Mouse (Mus musculus) frontal cortex, postnatal 36 days (tissue): ENCODE results near the gene Cpsf2.
"Not testable (repeated sequence)": the region's sequence is repeated elsewhere in the genome, so short reads cannot be mapped to it uniquely, and the experiment has no call there.

Experiments used
- DNase-seq, 2 experiments: peaks; one replicate each; pipeline ENCODE4 v3.0.0; 2022; ENCODE audit warnings: low spot score in 2 of 2

Gene Cpsf2

DNA sequence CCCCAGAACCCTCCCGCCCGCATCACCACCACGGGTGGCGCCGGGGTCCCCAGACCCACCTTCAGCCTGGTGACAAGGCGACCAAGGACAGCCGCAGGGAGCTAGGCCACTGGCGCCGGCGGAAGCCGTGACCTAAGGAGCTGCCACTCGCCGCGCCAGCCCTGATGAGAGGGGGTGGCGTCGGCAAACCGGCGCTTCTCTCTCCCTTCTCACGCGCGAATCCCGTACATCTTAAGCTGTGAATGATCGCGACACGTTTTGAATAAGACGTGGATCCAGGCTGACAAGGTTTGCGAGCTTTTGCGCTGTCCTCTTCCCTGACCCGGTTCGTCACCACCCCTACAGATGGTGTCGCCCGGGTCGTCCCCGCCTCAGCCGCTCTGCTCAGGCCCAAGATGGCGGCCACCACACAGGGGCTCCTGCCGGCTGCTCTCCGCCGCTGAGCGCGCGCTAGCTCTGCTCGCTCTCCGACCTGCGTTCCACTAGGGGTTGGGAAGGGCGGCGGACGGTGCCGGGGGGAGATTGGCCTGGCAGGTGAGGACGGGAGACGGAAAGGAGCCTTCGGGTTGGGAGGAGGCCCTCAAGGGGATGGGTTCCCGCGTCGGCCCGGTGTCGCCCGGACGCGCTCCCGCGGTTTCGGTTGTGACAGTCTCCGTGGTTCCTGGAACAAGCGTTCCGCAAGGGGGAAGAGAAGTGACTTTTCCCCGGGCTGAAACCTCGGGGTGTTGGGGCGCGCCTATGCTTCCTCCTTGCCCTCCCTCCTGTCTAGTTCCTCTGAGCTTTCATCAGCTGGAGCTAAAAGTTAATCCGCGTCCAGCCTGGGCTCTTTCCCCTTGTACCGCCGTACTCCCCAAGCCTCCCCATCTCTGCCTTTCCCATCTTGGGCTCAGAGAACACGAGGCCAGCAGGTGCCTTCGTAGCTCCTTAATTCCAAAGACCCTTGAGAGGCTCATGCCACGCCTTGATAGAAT lies at the start of gene Cpsf2:
TSS of gene Cpsf2 (plus strand) at position 388 of the 971 bp plus-strand sequence.
- DNase-seq = peak; percentile 89 to 94

DNA sequence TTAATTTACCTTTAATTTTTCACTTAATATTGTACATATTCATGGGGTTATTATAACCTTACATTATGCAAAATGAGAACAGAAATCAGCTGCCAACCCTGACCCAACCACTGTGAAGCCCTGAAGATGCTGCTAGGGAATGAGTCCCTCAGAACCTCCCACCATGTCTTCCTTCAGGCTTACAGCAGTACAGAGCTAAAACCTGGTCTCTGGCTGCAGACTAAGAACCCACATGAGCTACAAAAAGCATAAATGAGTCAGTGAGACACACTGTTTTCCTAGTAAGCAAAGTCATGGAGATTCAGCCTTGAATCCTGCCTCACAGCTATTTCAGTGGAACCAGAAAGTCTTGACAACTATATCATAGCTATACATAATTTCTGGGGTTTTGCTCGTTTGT lies 47.4 kb upstream of the Cpsf2 start:
- no peak for DNase-seq

DNA sequence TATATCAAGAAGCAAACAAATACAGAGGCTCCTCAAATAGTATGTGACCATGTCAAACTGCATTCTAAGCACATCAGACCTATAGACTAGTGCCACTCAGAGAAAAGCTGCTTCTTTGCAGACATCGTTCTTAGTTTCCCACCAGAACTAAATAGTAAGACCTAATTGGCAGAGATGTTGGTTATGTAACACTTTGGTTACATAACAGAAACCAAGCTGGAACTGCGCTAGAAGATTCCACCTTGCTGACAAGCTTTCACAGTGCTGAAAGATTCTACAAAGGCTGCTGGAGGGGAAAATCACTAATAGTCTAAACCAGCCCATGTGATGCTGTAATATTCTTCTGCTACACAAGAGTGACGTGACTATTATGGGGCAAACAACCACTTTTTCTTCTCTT lies 40.6 kb upstream of the Cpsf2 start:
- DNase-seq = peak in 1 of 2 experiments; percentile 23

DNA sequence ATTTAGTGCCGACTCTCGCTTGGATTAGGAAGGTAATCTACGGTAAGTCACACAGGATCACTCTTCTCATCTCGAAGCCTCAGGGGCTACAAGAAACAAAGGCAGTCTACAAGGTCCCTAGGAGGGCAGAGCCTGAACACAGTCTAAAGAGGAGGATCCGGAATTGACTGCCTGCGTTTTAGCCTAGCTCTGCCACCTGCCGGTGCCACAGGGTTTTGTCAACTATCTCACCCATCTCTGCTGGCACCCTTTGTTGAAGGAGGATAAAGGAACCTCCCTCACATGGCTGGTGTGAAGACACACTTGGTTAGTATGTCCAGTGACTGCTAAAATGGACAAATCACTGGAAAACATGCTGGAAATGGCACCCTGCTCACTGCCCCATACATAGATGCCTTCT lies 38.2 kb upstream of the Cpsf2 start:
- DNase-seq = no peak

DNA sequence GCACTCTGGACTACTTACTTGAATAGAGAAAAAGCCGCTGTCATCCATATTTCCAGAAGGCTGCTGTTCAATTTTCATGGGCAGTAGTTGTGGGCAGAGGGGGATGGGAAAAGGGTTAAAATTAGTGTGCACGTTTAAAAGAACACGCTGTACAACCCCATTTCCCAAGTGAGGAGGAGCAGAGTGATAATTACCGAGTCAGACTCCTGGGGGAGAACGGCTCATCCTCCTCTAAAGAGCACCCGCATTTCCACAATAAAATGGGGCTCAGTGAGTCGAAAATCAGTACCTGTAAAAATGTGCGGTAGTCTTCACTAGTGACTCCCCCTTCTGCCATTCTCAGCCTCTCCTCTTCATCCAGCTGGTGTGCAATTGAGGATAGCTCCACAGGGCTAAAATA lies 27.8 kb upstream of the Cpsf2 start:
- peak in 1 of 2 experiments; percentile 11 for DNase-seq

DNA sequence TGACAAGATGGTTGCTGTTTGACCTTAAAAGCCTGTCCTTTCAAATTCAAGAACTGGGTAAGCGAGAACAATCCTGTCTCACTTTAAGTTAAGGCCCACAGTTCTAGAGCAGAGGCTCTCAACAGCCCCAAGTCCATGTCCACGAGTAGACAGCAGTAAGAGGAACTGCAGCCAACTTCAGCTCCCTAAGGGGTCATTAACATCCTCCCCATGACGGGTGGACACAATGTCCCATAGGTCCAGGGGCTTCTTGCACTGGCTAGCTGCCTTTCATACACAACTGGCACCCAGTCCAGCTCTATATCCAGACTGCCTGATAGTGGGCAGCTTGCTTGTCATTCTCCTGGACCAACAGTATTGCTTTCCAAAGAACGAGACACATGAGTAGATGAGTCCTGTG lies 27.0 kb upstream of the Cpsf2 start:
- DNase-seq = no peak

DNA sequence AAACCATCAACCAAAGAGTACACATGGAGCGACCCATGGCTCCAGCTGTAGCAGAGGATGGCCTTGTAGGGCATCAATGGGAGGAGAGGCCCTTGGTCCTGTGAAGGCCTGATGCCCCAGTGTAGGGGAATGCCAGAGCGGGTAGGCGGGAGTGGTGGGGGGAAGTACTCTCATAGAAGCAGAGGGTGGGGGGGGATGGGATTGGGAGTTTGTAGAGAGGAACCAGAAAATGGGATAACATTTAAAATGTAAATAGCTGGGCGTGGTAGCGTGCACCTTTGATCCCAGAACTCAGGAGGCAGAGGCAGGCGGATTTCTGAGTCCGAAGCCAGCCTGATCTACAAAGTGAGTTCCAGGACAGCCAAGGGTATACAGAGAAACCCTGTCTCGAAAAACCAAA lies 20.0 kb upstream of the Cpsf2 start:
- not testable (repeated sequence) for DNase-seq

DNA sequence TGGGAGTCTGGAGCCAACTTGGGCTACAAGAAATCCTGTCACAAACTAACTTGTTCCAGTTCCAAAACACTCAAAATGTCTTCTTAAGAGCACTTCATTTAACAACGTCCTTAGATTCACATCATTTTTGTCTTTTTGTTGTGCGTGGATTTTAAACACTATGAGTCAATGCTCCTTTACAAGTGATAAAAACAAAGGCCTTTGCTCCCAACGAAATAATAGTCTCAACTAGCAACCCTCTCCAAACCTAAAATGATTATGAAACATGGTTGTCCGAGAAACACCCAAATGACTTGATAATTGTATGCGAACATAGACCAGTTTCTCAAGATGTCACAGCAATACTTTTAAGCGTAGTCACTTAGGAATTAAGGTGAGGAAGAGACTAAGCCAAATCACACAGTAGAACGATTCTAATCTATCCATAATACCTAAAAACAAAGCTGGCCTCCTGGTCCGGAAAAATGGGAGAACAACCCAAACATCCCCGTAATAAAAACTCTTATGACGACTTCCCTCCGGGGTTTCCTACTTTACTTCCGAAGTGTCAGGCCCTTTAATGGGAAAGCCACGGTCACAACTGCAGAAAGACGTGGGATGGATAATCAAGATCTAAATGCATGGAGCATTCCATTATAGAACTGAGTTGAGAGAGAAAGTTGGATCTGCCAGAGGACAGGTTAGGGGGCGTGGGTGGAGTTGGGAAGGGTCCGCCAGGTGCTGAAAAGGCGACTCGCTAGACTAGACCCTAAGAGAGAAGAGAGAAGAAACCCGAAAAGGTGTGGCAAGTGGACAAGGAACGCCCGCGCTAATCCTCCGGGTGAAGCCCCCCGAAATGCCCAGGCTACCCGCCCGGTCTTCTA lies 18.5 kb upstream of the Cpsf2 start:
- no peak for DNase-seq

DNA sequence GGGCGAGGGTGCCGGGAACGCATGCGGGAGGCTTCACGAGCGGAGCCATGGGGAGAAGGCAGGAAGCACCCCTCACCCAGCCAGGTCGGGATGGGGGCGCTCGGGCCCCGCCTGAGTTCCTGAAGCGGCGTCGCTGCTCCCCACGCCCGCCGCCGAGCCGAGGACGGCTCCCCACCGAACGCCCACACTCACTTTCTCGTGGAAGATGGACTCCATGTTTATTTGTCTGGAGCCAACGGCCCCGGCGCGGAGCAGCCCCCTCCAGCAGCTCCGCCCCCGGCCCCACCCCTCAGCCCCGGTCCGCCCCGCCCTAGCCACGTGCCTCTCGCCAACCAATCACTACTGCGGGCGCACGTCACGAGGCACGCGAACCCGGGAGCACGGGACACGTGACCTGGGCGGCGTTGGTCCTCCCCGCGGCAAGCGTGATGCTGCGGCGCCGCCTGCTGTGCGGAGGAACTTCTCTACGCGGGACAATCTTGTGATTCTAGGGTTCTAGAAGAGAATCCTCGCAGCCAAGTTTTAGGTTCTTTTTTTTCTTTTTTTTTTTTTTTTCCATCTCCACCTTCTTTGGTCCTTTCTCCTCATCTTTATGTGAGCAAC lies 17.7 kb upstream of the Cpsf2 start, which contains the start of gene Atxn3:
TSS of gene Atxn3 (minus strand) at position 305 of the 603 bp plus-strand sequence.
- DNase-seq = peak; percentile 96 to 97

DNA sequence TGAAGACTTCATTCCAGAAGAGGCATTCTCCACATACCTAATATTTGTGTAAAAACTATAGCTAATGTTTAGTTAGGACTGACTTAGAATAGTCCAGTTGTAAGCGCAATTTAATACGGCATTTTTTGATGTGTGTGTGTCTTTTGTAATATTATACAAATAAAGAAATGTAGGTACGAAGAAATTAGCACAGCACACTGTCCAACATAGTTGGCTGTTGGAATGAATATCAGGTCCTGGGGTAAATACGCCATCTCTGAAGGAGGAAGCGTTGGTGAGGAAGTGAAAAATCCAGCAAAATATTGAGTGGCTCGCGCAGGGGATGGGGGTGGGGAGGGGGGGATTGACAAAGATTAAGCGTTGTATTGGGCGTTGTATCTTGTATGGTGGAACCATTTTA lies 17.2 kb upstream of the Cpsf2 start:
- no peak for DNase-seq

DNA sequence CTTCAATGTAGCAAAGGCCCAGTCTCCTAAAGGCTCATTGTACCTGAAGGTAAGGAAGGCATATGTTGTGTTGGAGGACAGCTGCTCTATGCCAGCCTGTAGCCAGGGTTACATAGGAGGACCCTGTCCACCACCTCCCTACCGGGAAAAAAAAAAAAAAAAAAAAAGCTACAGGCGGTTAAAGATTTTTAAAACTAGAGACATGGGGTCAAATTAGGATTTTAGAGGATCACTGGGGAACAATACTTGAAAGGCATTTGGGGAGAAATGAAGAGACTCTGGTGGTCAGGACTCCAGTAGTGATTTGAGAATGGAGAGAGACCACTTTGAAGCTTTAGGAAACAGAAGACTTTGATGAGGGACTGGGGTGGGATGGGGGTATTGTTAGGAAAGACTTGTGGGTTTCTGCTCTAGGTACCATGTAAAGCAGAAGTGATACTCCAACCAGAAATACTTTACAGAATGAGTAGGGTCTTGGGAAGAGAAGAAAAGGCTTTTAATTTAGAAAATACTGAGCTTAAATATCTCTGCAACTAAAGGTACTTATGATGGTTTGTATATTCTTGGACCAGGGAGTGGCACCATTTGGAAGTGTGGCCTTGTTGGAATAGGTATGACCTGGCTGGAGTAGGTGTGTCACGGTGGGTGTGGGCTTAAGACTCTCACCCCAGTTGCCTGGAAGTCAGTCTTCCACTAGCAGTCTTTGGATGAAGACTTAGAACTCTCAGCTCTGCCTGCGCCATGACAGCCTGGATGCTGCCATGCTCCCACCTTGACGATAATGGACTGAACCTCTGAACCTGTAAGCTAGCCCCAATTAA lies 16.6 kb upstream of the Cpsf2 start:
- DNase-seq = not testable (repeated sequence)

DNA sequence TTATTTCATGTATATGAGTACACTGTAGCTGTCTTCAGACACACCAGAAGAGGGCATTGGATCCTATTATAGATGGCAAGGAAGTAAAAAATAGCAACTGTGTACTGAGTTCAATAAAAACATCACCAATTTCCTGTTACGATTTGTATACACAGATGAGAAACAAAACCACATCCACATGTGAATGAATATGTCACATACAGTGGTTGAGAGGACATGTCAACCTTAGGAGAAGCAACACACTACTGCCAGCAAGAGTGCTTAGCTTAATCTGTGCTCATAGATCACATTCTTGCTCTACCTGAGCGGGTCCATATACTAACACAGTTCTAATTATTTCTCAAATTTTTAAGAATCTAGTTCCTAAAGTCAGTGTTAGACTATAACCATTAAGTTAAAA lies 4.5 kb upstream of the Cpsf2 start:
- no peak for DNase-seq

DNA sequence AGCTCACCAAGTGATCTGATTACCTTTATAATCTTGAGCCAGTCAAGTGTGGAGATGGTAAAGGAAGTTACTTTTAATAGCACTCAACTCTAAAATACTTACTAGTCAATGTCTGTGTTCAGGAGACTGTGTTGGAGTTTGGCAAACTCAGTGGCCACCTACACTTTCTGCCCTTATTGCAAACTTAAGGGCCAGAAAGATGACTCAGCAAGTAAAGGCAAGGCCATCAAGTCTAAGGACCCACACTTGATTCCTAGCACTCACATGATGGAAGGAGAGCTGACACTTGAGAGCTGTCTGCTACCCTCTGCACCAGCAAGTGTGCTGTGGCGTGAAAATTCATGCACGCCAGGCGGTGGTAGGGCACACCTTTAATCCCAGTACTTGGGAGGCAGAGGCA lies 3.6 kb upstream of the Cpsf2 start:
- DNase-seq = no peak

DNA sequence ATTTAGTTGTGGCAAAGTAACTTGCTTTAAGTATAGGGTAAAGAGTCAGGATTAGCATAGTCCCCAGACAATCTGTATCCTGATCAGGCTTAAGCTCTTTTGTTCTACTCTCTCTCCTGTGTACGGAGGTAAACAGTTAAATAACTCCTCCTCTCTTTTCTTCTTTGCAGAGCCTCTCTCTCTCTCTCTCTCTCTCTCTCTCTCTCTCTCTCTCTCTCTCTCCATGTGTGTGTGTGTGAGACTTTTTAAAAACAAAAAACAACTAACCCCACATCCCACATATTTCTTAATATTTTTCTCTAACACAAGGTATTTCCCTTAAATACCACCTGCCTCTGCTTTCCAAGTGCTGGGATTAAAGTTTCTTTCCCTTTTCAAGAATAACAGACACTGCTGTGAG lies 1.2 kb upstream of the Cpsf2 start:
- DNase-seq = no peak

DNA sequence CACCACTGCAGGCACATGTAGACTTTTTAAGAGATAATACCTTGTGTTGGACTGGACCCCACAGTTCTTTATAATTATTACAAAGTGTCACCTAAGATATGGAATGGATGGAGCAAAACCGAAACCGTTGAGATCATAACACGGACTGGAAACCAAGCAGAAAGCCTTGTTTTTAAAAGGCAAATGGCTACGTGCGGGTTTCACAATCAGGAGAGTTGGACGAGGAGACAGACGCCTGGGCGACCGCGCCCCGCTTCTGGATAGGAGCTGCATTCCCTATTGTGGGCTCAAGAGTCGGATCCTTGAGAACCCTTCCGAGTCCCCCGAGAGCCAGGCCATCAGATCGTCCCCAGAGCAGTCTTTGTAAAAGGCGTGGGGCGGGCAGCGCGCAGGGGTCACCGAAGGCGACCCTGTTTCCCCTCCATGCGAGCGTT lies 604 bp upstream of the Cpsf2 start:
- DNase-seq = no peak

DNA sequence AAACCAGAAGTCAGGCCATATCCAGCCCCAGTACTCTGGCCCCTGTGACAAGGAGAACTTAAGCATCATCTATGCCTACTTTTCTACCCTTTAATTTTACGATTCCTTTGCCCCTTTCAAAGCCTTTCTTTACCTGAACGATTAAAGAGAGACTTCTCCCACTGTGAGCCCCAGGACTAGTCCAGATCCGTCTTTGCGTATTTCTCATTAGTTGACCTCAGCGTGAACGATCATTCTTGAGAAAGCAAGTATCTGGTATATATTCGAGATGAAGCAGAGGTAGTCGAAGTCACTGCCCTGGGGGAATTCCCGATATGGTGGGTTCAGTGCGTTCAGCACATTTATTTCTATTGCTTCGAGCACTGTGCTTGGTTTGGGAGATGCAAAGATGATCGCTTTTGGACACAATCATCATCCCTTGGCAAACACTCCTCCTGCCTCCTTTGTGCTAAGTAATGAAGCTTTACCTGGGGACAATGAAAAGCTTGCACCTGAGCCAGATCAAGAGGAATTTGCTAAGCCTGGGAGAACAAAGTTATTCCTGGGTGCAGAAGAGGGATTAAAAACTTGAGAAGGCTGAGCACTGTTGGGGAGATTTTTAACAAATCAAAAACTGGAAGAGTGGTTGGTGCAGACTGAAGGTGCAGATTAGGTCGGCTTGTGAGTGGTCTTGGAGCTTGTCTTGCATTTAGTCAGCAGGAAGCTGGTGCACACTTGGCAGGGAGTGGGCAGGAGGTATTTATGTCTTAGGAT lies 1.0 kb downstream of the Cpsf2 start:
- no peak for DNase-seq

DNA sequence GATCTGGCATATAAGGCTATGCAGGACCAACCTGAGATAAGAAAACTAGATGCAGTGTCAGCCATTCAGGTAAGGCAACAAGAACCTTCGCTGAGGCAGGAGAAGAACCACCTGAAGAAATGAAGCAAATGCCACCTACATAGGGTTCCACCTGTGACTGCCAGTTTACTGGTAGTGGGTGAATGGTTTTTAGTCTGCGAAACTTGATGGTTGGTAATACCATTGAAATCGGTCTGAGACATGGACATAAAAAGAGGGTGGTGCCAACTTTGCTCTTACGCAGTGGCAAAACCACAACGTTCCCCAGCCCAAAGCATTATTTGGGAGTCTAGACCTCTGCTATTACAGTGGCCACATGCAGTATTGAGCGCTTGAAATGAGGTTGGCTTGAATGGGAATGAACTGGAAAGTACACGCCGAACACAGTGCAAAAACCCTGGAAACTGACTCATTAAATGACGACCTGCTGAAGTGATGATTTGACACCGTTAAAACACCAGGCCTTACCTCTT lies 1.7 kb downstream of the Cpsf2 start:
- DNase-seq = no peak

DNA sequence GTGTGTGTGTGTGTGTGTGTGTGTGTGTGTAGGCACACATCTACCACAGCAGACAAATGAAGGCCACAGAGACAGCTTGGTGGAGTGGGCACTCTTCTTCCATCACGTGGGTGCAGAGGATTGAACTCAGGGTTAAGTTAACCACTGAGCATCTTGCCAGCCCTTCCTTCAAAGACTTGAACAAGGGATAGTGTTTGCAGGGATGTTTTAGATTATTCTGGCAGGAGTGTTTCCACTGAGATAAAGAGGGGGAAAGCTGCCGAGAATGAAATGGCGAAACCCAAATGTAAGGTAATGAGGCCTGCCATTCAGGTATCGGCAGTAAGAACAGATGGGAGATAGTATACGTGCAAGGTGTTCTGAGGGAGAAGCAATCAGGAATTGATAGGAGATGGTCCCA lies 2.4 kb downstream of the Cpsf2 start:
- DNase-seq = no peak

DNA sequence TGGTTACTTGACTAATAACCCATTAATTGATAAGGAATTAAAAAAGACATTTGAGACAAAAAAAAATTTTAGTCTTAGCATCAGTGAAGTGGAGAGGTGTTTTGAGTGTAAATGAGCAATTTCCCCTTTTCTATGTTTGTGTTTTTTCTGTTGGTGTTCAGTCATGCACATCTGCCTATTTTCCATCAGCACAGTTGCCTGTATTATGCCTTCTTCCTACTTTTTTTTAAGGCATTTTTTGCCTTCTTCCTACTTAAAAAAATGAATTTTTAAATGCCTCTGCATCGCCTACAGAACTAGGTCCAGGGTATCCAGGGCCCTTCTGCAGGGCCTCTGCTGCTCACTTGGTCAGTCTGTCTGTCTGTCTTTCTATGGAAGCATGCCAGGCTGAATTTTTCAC lies 2.8 kb downstream of the Cpsf2 start:
- DNase-seq = no peak

DNA sequence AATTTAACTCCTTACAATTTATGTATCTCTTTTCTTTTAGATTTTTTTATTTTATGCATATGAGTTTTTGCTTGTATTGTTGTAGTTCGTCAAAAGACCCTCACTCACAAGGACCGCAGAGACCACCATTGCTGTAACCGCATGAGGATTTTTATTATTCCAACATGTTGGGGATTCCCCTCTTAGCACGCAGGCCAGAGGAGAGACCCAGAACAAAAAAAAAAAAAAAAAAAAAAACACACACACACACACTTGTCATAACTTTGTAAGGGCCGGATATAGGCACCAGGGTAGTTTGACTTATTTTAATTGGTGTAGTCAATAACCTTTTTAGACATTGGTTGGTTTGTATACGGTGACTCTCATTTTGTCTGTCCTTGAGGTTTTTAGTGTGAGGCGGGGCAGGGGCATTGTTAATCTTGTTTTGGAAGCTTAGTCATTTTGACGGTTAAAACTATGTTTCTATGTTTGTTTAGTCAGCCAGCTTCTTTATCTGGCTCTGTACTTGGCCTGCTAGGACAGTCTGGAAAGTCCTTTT lies 3.5 kb downstream of the Cpsf2 start:
- DNase-seq = no peak
